Mouse (Mus musculus): Measurements from ENCODE around the gene Zc3hav1. TPM values are rescaled to one million over a fixed set of nuclear protein-coding genes. Genes with fewer than 3 reads are reported as not detected.
"Not testable (repeated sequence)": the region's sequence is repeated elsewhere in the genome, so short reads cannot be mapped to it uniquely, and the experiment has no call there.

Gene Zc3hav1
- polyA plus RNA-seq, 1 experiment from 2014 or later: 0.61 TPM

DNA sequence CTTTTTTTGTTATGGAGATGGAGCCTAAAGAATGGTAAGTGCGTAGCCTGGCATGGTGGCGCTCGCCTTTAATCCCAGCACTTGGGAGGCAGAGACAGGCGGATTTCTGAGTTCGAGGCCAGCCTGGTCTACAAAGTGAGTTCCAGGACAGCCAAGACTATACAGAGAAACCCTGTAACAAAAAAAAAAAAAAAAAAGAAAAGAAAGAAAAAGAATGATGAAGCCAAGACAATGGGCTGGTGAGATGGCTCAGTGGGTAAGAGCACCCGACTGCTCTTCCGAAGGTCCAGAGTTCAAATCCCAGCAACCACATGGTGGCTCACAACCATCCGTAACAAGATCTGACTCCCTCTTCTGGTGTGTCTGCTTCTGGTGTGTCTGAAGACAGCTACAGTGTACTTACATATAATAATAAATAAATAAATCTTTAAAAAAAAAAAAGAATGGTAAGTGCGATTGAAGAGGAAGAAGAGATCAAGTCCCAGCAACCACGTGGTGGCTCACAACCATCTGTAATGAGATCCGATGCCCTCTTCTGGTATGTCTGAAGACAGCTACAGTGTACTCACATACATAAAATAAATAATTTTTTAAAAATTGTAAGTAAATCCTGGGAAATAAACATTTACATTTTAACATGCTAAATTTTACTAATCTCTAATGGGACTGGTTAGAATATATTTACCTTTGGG lies 4.8 kb upstream of the Zc3hav1 start:
- not testable (repeated sequence) for H3K27ac ChIP-seq (replicated peaks); H3K4me2 ChIP-seq (replicated peaks); H3K36me3 ChIP-seq; H3K9me3 ChIP-seq; ATAC-seq (replicated peaks); H3K4me1 ChIP-seq; H3K4me3 ChIP-seq; H3K9ac ChIP-seq (replicated peaks)
- 91% methylated on average over 11 of the region's 11 CpGs for WGBS
- peaks cover 32% of the 10 kb centered on the region; the same call in 1 of the 2 replicates for H3K27me3 ChIP-seq

DNA sequence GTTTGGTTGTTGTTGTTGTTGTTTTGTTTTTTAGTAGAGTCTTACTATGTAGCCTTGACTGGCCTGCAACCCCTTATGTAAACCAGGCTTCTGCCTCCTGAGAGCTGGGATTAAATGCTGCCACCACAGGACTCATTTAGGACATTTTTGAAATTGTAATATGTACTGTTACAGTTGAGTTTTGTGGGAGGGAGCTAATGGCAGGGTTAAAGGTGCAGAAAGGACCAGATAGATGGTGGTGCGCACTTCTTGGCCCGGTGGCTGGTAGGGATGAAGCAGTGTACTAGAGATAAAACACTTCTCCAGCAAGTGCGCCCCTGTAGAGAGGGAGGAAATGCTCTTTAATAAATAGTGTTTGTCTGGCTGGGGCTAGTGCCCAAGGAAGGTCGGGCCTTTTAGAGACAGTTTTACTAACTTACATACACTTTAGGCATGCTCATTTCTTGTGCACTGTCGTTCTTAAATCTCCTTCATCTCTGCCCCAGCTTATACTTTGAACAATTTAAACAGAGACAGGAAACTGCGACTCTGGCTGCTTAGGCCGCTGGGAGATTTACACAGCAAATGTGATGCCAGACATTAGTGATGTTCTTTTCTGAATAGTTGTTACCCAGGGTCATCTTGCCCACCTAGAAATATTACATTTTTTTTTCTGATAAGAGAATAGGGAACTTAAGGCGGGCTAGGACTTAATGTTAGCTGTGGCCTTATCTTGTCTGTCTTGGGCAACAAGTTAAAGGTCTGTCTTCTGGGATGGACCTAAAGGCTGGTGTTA lies 4.0 kb upstream of the Zc3hav1 start:
- Histone ChIP-seq H3K9ac (replicated peaks) (no peak overlapping the region), H3K4me2 (replicated peaks) (no peak overlapping the region), H3K4me3 (no peak overlapping the region), H3K27me3 (peaks cover 39% of the 10 kb centered on the region), H3K4me1 (peaks cover 15% of the 10 kb centered on the region), H3K27ac (replicated peaks) (no peak overlapping the region), H3K36me3 (no peaks in the 10 kb centered on the region), H3K9me3 (no peaks in the 10 kb centered on the region)
- 70% methylated on average over 8 of the region's 8 CpGs for WGBS
- no peak for ATAC-seq (replicated peaks)

DNA sequence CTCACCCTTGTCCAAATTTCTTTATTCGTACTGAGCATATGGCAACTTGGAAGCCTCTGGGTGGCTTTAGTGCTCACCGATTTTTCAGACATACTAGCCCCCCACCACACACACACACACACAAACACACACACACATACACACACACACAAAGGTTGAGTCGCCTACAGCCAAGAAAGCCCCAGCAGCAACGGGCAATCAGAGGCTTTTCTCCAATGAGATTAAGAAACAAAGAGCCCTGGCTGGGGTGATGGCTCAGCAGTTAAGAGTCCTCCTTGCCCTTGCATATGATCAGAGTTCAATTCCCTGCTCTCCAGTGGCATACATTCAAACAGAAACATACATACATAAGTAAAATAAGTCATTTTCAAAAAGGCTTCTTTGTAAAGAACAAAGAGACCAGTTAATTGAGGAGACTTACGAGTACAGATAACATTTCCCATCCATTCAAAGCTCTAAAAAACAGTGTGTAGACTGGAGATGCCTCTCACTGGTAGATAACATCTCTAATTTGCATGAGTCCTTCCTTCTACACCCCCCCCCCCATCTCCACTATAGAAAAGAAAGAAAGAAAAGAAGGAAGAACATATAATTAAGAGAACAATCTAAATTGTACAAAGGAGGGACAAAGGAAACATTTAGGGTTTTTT lies 3.3 kb upstream of the Zc3hav1 start:
- ATAC-seq (replicated peaks): no peak
- peaks cover 15% of the 10 kb centered on the region for H3K4me1 ChIP-seq

DNA sequence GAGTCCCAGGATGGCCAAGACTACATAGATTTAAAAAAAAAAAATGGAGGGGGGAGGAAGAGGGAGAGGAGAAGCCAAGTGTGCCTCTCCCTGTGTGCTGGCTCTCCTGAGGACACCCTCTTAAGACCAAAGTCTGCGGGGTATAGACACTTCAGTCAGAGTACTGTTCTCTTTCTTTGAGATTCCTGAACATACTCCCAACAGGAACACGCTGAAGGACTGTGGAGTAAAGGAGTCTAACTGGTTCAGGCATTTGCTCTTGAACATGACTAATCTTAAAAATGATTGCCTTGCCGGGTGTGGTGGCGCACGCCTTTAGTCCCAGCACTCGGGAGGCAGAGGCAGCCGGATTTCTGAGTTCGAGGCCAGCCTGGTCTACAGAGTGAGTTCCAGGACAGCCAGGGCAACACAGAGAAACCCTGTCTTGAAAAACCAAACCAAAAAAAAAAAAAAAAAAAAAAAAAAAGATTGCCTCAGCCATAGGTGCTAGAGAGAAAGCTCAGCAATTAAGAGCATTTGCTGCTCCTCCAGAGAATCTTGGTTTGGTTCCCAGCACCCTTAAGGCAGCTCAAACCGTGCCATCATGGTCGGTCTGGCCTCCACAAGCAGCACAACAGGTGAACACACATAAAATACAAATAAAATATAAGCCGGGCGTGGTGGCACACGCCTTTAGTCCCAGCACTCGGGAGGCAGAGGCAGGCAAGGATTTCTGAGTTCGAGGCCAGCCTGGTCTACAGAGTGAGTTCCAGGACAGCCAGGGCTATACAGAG lies 2.4 kb upstream of the Zc3hav1 start:
- H3K4me2 ChIP-seq (replicated peaks); H3K36me3 ChIP-seq; H3K27ac ChIP-seq (replicated peaks); H3K4me3 ChIP-seq; H3K9me3 ChIP-seq; ATAC-seq (replicated peaks); H3K9ac ChIP-seq (replicated peaks): not testable (repeated sequence)
- 72% methylated on average over 15 of the region's 15 CpGs for WGBS
- H3K4me1 ChIP-seq: peaks cover 15% of the 10 kb centered on the region
- peaks cover 53% of the 10 kb centered on the region for H3K27me3 ChIP-seq

More for the DNA sequence above, 3.3 kb upstream of the Zc3hav1 start:
- no peaks in the 10 kb centered on the region for H3K36me3 ChIP-seq
- H3K27ac ChIP-seq (replicated peaks): no peak overlapping the region
- peaks cover 45% of the 10 kb centered on the region for H3K27me3 ChIP-seq
- H3K4me3 ChIP-seq: no peak overlapping the region
- no peak overlapping the region for H3K4me2 ChIP-seq (replicated peaks)
- 21% methylated on average over 5 of the region's 5 CpGs for WGBS
- H3K9ac ChIP-seq (replicated peaks): no peak overlapping the region
- no peaks in the 10 kb centered on the region for H3K9me3 ChIP-seq

DNA sequence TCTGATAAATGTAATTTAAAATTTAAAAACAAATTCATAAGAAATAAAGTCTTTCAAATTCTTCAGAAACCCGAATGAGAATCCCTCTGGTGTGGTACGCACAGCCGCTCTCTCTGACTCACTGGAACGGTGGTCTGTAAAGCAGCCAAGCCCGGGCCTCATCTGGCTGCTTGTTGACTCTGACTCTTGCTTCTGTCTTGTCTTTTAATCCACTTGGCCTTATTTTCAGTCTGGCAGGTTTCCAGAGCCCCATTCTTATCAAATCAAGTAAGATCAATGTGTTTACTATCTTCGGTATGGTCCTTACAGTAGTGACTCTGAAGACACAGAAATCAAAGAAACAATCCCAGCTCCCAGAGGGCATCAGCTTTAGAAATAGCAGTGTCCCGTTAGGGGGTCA lies 1.5 kb upstream of the Zc3hav1 start:
- Histone ChIP-seq H3K9ac (replicated peaks) (no peak overlapping the region), H3K9me3 (no peaks in the 10 kb centered on the region), H3K4me3 (no peak overlapping the region), H3K4me1 (peaks cover 15% of the 10 kb centered on the region), H3K4me2 (replicated peaks) (no peak overlapping the region), H3K27ac (replicated peaks) (no peak overlapping the region), H3K36me3 (no peaks in the 10 kb centered on the region), H3K27me3 (peaks cover 61% of the 10 kb centered on the region)
- 9% methylated on average over 7 of the region's 7 CpGs for WGBS
- no peak for ATAC-seq (replicated peaks)

DNA sequence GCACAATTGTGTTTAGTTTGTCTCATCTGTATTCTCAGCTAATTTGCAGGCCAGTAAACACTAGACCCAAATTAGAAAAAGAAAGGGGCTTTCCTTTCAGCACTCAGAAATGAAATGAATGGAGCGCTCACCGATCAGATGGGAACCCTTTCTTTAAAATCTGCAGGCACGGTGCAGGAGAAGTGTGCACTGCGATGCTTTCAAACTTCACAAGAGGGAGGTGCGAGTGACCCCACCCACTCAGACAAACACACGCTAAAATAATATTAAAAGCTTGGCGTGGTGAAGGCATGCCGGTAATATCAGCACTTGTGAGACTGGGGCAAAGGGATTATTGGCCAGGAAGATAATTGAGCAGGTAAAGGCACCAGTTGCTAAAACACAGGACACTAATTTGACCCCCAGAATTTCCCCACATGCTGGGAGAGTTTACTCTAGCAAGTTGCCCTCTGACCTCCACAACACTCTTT lies 986 bp upstream of the Zc3hav1 start:
- H3K4me2 ChIP-seq (replicated peaks): 0 out of 2 replicates have a peak overlapping the region, but pooled peaks have one; percentile 65
- H3K27me3 ChIP-seq: peaks cover 66% of the 10 kb centered on the region
- no peak for ATAC-seq (replicated peaks)
- peaks cover 15% of the 10 kb centered on the region for H3K4me1 ChIP-seq
- under 1% methylated on average over 8 of the region's 8 CpGs for WGBS
- H3K4me3 ChIP-seq: no peak overlapping the region
- H3K9me3 ChIP-seq: no peaks in the 10 kb centered on the region
- H3K9ac ChIP-seq (replicated peaks): no peak overlapping the region
- H3K27ac ChIP-seq (replicated peaks): no peak overlapping the region
- no peaks in the 10 kb centered on the region for H3K36me3 ChIP-seq

- peak overlapping the region; percentile 33; the same call in 1 of the 2 replicates for H3K9ac ChIP-seq (replicated peaks)
- H3K27me3 ChIP-seq: peaks cover 71% of the 10 kb centered on the region
- WGBS: 2% methylated on average over 20 of the region's 20 CpGs
- H3K4me2 ChIP-seq (replicated peaks): peak overlapping the region; percentile 65
- no peaks in the 10 kb centered on the region for H3K9me3 ChIP-seq
- H3K27ac ChIP-seq (replicated peaks): no peak overlapping the region
- H3K36me3 ChIP-seq: no peaks in the 10 kb centered on the region
- ATAC-seq (replicated peaks): 0 out of 2 replicates have a peak, but pooled peaks have one; percentile 32
- peak overlapping the region; percentile 50 for H3K4me3 ChIP-seq
- H3K4me1 ChIP-seq: peaks cover 15% of the 10 kb centered on the region
These were observed 435 bp upstream of the Zc3hav1 start for GRCm38 (mm10) chr6:38354723-38355353.

- Histone ChIP-seq H3K4me1 (peaks cover 15% of the 10 kb centered on the region), H3K4me3 (peak overlapping the region; percentile 50), H3K9me3 (no peaks in the 10 kb centered on the region), H3K9ac (replicated peaks) (no peak overlapping the region), H3K4me2 (replicated peaks) (no peak overlapping the region), H3K27ac (replicated peaks) (no peak overlapping the region), H3K27me3 (peaks cover 74% of the 10 kb centered on the region), H3K36me3 (no peaks in the 10 kb centered on the region)
- ATAC-seq (replicated peaks): no peak
- 5% methylated on average over 13 of the region's 13 CpGs for WGBS
These were observed 1.2 kb downstream of the Zc3hav1 start for GRCm38 (mm10) chr6:38353181-38353580.

- ATAC-seq (replicated peaks): no peak
- no peak overlapping the region for H3K9ac ChIP-seq (replicated peaks)
- 9% methylated on average over 10 of the region's 10 CpGs for WGBS
These were observed 2.0 kb downstream of the Zc3hav1 start for GRCm38 (mm10) chr6:38352451-38352850.

GRCm38 (mm10) chr6:38351930-38352329 lies 2.5 kb downstream of the Zc3hav1 start:
- Histone ChIP-seq H3K4me1 (peaks cover 15% of the 10 kb centered on the region), H3K27ac (replicated peaks) (no peak overlapping the region), H3K36me3 (no peaks in the 10 kb centered on the region), H3K9ac (replicated peaks) (no peak overlapping the region), H3K4me2 (replicated peaks) (no peak overlapping the region), H3K9me3 (no peaks in the 10 kb centered on the region), H3K27me3 (peaks cover 66% of the 10 kb centered on the region), H3K4me3 (no peak overlapping the region)
- ATAC-seq (replicated peaks): no peak
- WGBS: 58% methylated on average over 4 of the region's 4 CpGs

More at GRCm38 (mm10) chr6:38352451-38352850, 2.0 kb downstream of the Zc3hav1 start:
- Histone ChIP-seq H3K4me1 (peaks cover 15% of the 10 kb centered on the region), H3K27me3 (peaks cover 71% of the 10 kb centered on the region), H3K9me3 (no peaks in the 10 kb centered on the region), H3K4me3 (no peak overlapping the region), H3K4me2 (replicated peaks) (no peak overlapping the region), H3K27ac (replicated peaks) (no peak overlapping the region), H3K36me3 (no peaks in the 10 kb centered on the region)

DNA sequence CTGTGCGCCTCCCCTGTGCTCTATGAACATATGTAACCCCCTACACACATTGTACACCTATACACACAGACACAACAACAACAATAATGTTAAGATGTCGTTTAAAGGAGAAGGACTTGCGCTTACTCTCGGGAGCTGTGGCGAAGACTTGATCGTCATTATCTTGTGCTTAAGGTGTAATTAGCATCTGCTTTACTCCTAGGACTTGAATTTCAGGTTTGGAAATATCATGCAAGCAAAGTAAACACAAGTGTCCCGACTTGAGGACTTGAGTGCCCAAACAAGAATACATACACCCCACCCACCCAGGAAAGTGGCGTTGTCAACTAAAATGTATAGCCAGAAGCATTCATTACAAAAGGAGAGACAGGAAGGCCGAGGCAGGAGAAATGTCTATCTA lies 4.6 kb downstream of the Zc3hav1 start:
- 78% methylated on average over 9 of the region's 9 CpGs for WGBS
- no peak overlapping the region for H3K9ac ChIP-seq (replicated peaks)
- H3K9me3 ChIP-seq: no peaks in the 10 kb centered on the region
- no peak for ATAC-seq (replicated peaks)
- H3K27me3 ChIP-seq: peaks cover 48% of the 10 kb centered on the region
- no peak overlapping the region for H3K4me2 ChIP-seq (replicated peaks)
- no peaks in the 10 kb centered on the region for H3K36me3 ChIP-seq
- no peak overlapping the region for H3K27ac ChIP-seq (replicated peaks)
- H3K4me1 ChIP-seq: peaks cover 14% of the 10 kb centered on the region
- no peak overlapping the region for H3K4me3 ChIP-seq
